Mouse (Mus musculus): ENCODE measurements around the gene Ralb. TPM values are rescaled to one million over a fixed set of nuclear protein-coding genes. Genes with fewer than 3 reads are reported as not detected.

The Ralb gene
- polyA plus RNA-seq, 1 experiment, result 53.3 TPM

DNA sequence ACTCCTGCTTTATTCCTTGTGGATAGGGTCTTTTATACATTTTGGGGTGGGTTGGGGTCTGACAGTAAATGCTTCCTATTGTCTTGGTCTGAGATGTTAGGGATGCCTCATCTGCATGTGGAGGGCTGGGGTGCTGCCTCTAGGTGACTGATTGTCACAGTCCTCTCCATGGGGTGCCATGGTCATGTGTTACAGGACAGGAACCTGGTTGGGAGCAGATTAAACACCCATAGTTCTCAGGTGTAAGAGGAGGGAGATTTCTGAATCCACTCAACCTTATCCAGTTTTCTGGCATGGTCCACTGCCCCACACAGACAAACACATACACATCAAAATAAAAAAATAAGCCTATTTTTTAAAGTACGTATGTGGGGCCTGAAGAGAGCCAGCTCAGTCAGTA, 12.1 kb downstream of the Ralb start:
- DNase-seq (ENCODE audit: low spot score), result no peak

DNA sequence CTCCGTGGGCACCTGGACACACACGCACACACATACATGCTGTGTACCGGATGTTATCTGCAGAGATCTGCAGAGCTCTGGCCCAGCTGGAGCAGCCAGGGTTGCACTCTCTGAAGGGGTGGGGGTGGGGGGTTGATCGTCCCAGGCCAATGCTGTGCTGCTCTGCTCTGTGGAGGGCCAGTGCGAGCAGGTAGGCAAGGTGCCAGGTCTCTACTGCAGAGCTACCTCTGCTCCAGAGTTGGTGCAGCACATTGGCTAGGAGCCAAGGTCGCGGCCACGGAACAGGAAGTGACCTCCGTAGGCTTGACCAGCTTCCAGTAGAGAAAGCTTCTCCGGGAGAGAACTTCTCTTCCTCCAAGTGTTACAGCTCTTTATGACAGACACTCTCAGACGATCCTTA, 12.5 kb downstream of the Ralb start:
- peak; percentile 55 for DNase-seq (ENCODE audit: low spot score)

DNA sequence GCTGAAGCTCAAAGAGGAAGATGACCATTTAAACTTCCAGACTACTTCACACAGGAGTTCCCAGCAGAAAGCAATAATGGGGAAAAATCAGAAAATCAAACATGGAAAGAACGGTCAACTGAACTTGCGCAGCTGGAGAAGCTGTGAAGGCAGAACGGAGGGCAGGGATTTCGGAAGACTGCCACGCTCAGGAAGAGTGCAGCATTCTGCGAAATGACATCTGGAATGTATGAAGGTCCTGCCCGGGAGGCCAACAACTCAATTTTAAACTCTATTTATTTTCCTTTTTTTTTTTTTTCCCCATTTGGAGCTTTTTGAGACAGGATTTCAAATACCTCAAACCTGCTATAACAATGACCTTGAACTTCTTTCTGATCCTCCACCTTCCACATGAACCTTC, 13.8 kb downstream of the Ralb start:
- no peak for DNase-seq (ENCODE audit: low spot score)

DNA sequence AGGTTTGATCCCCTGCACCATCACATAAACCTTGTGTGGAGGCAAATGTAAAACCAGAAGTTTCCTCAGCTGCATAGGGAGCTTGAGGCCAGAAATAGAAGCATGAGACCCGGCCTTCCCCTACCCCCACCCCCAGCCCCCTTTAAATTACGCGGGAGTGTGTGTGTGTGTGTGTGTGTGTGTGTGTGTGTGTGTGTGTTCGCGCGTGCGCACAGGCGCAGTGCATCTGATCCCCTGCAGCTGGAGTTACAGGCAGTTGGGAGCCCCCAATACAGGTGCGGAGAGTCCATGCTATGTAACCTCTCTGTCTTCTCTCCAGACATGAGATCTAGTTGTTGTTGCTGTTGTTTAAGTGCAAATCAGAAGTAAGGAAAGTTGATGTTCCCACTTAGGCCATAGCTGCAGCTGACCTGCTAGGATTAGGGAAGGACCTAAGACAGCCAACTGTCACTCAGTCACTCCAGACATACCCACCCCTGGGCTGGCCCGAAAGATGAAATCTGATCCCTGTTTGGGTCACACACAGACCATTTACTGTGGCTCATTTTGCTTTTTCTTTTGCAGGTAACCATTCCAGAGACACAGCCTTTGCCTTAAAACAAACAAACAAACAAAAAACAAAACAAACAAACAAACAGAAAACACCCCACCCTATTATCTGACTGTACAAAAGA, 16.5 kb downstream of the Ralb start:
- DNase-seq (ENCODE audit: low spot score), result no peak

- no peak for DNase-seq (ENCODE audit: low spot score)
These were observed 18.8 kb downstream of the Ralb start for GRCm38 (mm10) chr1:119485825-119486224.

DNA sequence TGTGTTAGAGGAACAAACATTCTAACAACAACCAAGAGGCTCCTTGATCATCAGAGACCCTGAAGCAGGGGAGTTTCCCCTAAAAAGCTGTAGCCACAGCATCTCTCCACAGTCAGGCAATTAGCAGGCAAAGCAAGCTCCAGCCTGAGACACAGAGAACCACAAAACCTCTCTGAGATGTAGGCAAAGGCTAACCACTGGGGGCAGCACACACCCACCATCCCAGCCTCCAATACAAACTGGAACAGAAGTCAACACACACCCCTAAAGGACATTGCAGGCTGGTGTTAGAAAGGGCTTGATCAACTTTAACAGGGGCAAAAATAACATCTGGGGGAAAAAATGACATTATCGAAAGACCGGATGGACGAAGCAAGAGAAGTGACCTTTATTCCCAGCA, 20.1 kb downstream of the Ralb start:
- no peak for DNase-seq (ENCODE audit: low spot score)

GRCm38 (mm10) chr1:119482891-119483290, 21.7 kb downstream of the Ralb start:
- DNase-seq (ENCODE audit: low spot score), result no peak

- DNase-seq (ENCODE audit: low spot score), result no peak
These were observed 23.2 kb downstream of the Ralb start for GRCm38 (mm10) chr1:119481205-119481932.

DNA sequence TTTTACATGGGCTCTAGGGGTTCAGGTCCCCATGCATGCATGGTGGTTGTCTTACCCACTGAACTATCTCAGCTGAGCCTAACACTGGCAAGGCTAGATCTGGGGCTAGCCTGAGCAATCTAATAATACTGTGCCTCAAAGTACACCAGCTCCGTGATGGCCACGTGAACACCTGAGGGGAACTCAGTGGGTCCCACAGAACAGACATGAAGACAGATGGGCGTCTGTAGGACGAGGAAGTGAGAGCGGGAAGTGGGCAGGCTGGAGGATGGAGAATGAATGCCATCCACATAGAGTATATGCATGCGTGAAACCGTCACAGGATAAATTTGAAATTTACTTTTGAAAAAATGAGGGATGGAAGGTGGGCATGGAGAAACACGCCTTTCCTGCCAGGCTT, 23.9 kb downstream of the Ralb start:
- no peak for DNase-seq (ENCODE audit: low spot score)

DNA sequence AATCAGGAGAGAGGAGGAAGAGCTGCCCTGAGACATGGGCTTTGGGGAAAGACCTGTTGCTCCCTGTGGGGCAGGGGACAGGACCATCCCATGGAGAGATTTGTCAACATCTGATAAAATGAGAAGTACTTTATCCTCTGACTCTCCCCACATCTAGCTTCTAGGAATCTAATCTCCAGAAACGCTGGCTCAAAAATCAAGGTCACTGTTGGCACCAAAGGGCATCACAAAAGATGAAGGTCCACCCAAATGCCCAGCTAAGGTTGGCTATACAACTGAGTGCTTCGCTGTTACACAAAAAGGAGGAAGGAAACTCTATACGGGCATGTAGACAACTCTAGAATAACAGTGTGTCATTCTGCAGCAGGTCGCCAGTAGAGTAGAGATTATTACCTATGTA, 25.0 kb downstream of the Ralb start:
- DNase-seq (ENCODE audit: low spot score), result no peak

DNA sequence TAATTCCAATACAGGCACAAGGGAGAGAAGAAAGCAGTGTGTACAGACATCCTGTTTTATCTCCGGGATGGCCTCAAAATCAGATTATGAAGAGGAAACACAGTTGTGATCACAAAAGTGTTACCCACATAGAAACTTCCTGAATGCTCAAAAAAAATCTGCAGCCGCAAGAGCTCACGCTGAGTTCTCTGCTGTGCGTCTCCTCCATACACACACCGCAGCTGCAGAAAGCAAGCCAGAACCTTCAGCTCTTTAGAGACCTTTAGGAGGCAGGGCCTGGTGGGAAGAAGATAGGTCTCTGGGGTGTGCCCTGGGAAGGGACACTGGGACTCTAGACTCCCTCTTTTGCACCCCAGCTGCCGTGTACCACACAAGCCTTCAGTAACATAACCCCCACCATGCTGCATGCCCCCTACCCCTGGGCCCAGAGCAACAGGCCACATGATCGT, 27.7 kb downstream of the Ralb start:
- DNase-seq (ENCODE audit: low spot score), result no peak

GRCm38 (mm10) chr1:119474671-119475070, 29.9 kb downstream of the Ralb start:
- no peak for DNase-seq (ENCODE audit: low spot score)

DNA sequence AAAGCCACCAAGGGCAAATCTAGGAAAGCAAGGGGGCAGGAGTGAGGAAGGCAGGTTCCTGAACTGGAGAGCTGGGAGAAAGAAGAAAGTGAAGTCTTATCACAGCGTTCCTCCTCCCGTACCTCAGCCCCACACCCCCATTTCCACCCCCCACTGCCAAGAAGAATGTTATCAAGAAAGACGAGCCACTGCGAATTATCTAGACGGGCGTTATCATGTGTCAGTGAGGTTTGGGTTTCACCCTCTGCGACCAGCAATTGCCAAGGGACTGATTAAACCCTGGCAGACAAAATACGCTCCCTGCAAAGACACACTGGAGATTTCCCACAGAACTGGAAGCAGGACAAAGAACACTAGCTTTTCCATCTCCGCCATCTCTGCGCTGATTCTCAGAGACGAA, 31.9 kb downstream of the Ralb start:
- DNase-seq (ENCODE audit: low spot score), result no peak

GRCm38 (mm10) chr1:119471793-119472396, 32.7 kb downstream of the Ralb start:
- DNase-seq (ENCODE audit: low spot score), result no peak

DNA sequence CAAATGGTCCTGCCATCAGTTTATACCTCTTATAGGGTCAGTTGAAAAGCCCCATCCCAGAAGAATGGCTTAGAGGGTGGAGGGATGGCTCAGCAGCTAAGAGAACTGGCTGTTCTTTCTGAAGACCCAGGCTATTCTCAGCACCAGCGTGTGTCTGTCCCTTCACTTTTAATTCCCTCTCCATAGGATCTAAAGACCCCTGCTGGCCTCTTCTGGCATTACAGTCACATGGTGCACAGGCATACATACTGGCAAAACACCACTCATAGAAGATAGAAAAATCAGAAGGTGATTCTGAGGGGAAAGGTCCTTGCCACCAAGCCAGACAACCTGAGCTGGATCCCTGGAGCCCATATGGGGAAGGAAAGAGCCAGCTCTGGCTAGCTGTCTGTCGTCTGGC, 41.2 kb downstream of the Ralb start:
- DNase-seq (ENCODE audit: low spot score), result no peak

DNA sequence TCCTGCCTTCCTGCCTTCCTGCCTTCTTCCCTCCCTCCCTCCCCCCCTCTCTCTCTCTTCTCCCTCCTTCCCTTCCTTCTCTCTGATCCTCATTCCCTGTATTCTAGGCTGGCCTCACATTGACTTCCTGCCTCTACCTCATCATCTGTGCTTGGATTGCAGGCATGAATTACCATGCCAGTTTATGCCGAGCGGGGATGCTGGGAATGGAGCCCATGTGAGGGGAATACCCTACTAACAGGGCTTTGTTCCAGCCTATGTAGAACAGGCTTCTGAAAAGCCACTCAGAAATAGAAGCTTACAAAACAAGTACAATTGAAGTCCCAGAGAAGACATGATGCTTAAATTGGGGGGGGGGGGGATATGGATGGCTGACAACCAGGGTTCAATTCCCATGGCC, 44.5 kb downstream of the Ralb start:
- no peak for DNase-seq (ENCODE audit: low spot score)

- no peak for DNase-seq (ENCODE audit: low spot score)
These were observed 46.5 kb downstream of the Ralb start for GRCm38 (mm10) chr1:119457993-119458605.

- no peak for DNase-seq (ENCODE audit: low spot score)
These were observed 47.1 kb downstream of the Ralb start for GRCm38 (mm10) chr1:119457528-119457855.

GRCm38 (mm10) chr1:119456671-119457527, 47.7 kb downstream of the Ralb start:
- DNase-seq (ENCODE audit: low spot score), result no peak

- DNase-seq (ENCODE audit: low spot score), result no peak
These were observed 50.9 kb downstream of the Ralb start for GRCm38 (mm10) chr1:119453731-119454130.

DNA sequence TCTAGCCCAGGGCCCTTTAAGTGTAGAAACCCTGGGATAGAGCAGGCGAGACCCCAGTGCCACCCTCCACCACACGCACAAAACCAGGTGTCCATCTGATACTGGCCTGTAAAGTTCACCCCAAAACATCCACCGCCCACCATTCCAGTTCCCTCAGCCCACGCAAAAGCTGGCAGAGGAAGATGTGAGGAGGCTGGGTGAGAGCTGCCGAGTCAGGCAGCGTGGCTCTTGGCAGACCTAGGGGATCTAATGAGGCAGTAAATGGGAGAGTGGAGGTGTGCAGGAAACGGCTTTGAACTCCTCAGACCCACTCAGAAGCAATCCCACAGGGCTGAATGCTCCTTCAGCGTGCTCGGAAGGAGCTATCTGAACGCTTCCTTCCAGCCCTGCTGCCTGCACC, 53.2 kb downstream of the Ralb start:
- DNase-seq (ENCODE audit: low spot score), result no peak

Measured in urinary bladder, adult 2 months (tissue).